Mouse (Mus musculus): ENCODE data around the gene Axl.

Axl gene

DNA sequence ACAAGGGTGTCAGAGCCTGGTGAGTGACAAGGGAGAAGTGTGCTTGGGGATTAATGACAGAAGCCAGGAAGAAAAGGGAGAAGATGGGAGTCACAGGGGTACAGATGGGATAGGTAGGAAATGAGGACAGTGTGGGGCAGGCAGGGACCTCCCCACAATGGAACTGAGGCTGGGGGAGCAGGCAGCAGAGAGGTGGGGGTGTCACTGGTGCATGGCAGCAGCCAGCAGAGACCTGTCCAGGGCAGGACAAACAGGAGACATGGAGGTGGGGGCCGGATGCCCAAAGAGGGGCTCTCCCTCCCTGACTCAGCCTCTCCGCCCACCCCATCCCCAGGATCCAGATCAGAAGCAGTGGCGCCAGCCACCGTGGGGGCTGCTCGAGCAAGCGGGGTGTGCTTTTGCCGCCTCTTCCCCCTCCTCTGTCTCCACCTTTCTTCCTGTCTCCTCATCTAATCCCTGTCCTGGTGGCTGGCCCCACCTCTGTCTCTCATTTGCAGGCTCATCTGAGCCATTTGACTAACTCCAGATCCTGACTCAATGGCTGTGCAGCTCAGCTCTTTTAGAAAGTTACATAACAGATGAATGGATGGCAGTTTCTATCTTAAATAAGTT, 77.9 kb downstream of the Axl start:
- DNase-seq (ENCODE audit: low spot score): no peak

- peak; percentile 43 for DNase-seq (ENCODE audit: low spot score)
These were observed 78.5 kb downstream of the Axl start for GRCm38 (mm10) chr7:25709961-25710360.

DNA sequence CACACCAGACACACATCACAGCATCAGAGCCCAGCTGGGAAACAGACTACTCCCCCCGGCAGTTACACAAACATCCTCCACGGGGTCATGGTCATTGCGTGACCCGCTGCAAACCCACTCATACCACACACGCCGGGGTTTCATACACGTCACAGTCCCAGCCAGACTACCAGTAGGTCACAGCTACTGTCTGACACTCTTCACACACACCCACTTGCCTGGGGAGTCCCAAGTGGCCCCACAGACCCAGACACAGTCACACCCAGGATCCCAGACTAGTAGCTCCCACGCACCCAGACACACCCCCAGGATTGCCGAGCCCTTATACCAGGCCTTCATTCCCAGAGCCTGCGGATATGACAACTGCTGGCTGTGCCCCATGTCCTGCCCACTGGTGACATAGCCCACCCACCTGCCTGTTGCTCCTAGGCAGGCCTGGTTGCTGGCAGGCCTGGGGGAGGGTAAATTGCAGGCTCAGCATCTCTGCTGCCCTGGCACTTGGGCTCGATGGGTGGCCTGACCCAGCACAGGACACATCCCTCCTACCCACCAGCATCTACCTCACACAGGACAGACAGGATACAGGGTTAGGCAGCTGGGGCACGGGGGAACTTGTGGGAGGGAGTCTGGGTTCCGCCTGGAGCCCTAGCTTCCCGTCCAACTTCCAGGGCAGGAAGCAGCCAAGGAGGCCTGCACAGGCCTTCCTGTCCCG, 80.8 kb downstream of the Axl start:
- DNase-seq (ENCODE audit: low spot score): peak; percentile 72
